ENCODE assay signal across 10 mouse cellular contexts in the genomic region with DNA sequence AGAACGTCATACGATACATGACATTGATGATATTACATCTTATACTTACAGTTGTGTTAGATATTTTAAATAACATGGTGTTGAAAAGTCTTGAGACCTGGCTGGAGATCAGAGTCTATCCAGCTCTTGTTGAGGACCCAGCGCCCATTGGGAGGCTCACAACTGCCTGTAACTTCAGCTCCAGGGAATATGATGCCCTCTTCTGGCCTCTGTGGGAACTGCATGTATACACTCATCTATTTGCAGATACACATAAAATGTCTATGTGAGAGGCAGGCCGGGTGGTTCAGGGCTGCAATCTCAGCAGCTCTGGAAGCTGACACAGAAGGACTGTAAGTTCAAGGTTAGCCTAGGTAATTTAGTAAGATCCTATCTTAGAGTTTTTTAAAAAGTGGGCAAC. TPM values are rescaled to one million over a fixed set of nuclear protein-coding genes. Genes with fewer than 3 reads are reported as not detected.
DNase-seq lines count a peak whose midpoint lies in the region; ATAC-seq and TF ChIP-seq lines count a peak whose summit lies in the region.
"Had no signal": no experiment of that assay in that cellular context is flagged by ENCODE, and none has a peak within 500 bp of the region (broad histone marks: within the 10 kb centered on the region; RNA-seq: fewer than 3 reads in every experiment).

No protein-coding gene starts in this region.

- no peak overlapping the region for H3K4me2 ChIP-seq in forebrain, embryonic 16.5 days (ENCODE audit: low read length)
- H3K4me2 ChIP-seq: neural tube, embryonic 13.5 days had no signal

- no peak overlapping the region for H3K27ac ChIP-seq in left cerebral cortex, adult 2 months
- H3K27ac ChIP-seq in forebrain, embryonic 16.5 days (ENCODE audit: low read length) = no peak overlapping the region
- H3K27ac ChIP-seq: neural tube, embryonic 13.5 days had no signal

- peak; percentile 55 for TF ChIP-seq CTCF in left cerebral cortex, adult 2 months (IDR thresholded peaks at IDR 0.05)
- TF ChIP-seq CTCF in G1E (IDR thresholded peaks at IDR 0.05; ENCODE audit: low read depth, low read length) = peak; percentile 34; the same call in 1 of the 2 replicates

- no peak for ATAC-seq in G1E (ENCODE audit: extremely low read depth, insufficient number of reproducible peaks, low FRiP score, poor library complexity, severe bottlenecking)
- no peak for ATAC-seq in forebrain, embryonic 16.5 days

- 95% methylated on average over 4 of the region's 4 CpGs for WGBS in forebrain, embryonic 16.5 days

- H3K36me3 ChIP-seq in G1E (replicated peaks) = peaks cover 100% of the 10 kb centered on the region
- H3K36me3 ChIP-seq in forebrain, embryonic 16.5 days (ENCODE audit: control insufficient read depth, insufficient read depth) = no peaks in the 10 kb centered on the region; the same call in 1 of the 2 replicates

- no peak overlapping the region for H3K9ac ChIP-seq in forebrain, embryonic 16.5 days (replicated peaks; ENCODE audit: low read depth, low read length)
- H3K9ac ChIP-seq: neural tube, embryonic 13.5 days had no signal

- no peaks in the 10 kb centered on the region for H3K27me3 ChIP-seq in G1E (ENCODE audit: insufficient read depth, low read length)
- no peaks in the 10 kb centered on the region for H3K27me3 ChIP-seq in forebrain, embryonic 16.5 days (replicated peaks; ENCODE audit: control insufficient read depth, insufficient read depth, low read length)
- H3K27me3 ChIP-seq: neural tube, embryonic 13.5 days had no signal

- H3K4me3 ChIP-seq in left cerebral cortex, adult 2 months = no peak overlapping the region
- no peak overlapping the region for H3K4me3 ChIP-seq in G1E (ENCODE audit: low read depth, low read length)
- no peak overlapping the region for H3K4me3 ChIP-seq in forebrain, embryonic 16.5 days (replicated peaks; ENCODE audit: low read length)
- H3K4me3 ChIP-seq: neural tube, embryonic 13.5 days had no signal

- no peaks in the 10 kb centered on the region for H3K9me3 ChIP-seq in G1E (replicated peaks)
- H3K9me3 ChIP-seq in forebrain, embryonic 16.5 days (ENCODE audit: control insufficient read depth, low read length) = no peaks in the 10 kb centered on the region
- H3K9me3 ChIP-seq: neural tube, embryonic 13.5 days had no signal

- peaks cover 9% of the 10 kb centered on the region for H3K4me1 ChIP-seq in G1E (ENCODE audit: insufficient read depth, low read depth, low read length)
- no peaks in the 10 kb centered on the region for H3K4me1 ChIP-seq in forebrain, embryonic 16.5 days (replicated peaks; ENCODE audit: control insufficient read depth, insufficient read depth, low read length)
- H3K4me1 ChIP-seq: neural tube, embryonic 13.5 days had no signal

- no peak for DNase-seq in left cerebral cortex, adult 2 months (ENCODE audit: extremely low spot score in 1 of 2, low spot score in 2 of 2)
- no peak for DNase-seq in left cerebral cortex, postnatal 10 days (ENCODE audit: extremely low spot score in 1 of 2, low spot score in 2 of 2)
- DNase-seq in CD8-positive naive resting alpha-beta T cell, adult 2 months (ENCODE audit: low read depth in 2 of 2, low spot score in 2 of 2) = peak; percentile 42 to 47
- no peak for DNase-seq in G1E (ENCODE audit: low spot score)
- DNase-seq in lung, postnatal 14 days = peak; percentile 29
- DNase-seq in left cerebral cortex, adult 11 months (ENCODE audit: low spot score) = no peak
- no peak for DNase-seq in left cerebral cortex, adult 9 months (ENCODE audit: low spot score in 2 of 2)
- DNase-seq: layer of hippocampus, adult 9-11 months had no signal

- intact Hi-C loops in left cerebral cortex, adult 2 months (cut with DNase I) = loop anchor here (2.0 kb wide), 1 partner anchor 46 kb away; no protein-coding TSS in a partner anchor
- intact Hi-C loops in left cerebral cortex, postnatal 10 days (cut with DNase I) = loop anchor here (5.0 kb wide), 1 partner anchor 36 kb away; no protein-coding TSS in a partner anchor

RNA-seq across cellular contexts. Expression of a gene that starts 32.2 kb away (rescaled TPM):
- total RNA-seq in left cerebral cortex, adult 2 months (2021) = 10 to 100 TPM; 83.3 to 85.5 TPM
- 10 to 100 TPM; 58.6 to 62.3 TPM for total RNA-seq in left cerebral cortex, postnatal 10 days (2021)
- total RNA-seq in G1E (2014; fragmentation: Nextera tagmentation) (9.7 and 10.0 TPM in 2 replicates), G1E (2017) (17.6 and 18.8 TPM in 2 replicates)
- polyA plus RNA-seq in G1E (2012) = 36.9 and 37.6 TPM in 2 replicates
- polyA plus RNA-seq in forebrain, embryonic 16.5 days (2015; fragmentation: Nextera tagmentation; extraction: Ambion mirVana) = 56.9 and 58.1 TPM in 2 replicates

RNA-seq across cellular contexts. Expression of a gene that starts 48.5 kb away (rescaled TPM):
- total RNA-seq in left cerebral cortex, adult 2 months (2021) = 1 to 10 TPM; 4.4 to 6.1 TPM
- 1 to 10 TPM; 2.3 to 2.6 TPM for total RNA-seq in left cerebral cortex, postnatal 10 days (2021)
- total RNA-seq in G1E (2014; fragmentation: Nextera tagmentation) = 1.3 TPM in 1 of 2 replicates, not detected in the other
- 3.8 and 5.6 TPM in 2 replicates for total RNA-seq in G1E (2017)
- 2.5 and 2.9 TPM in 2 replicates for polyA plus RNA-seq in G1E (2012)
- polyA plus RNA-seq in forebrain, embryonic 16.5 days (2015; fragmentation: Nextera tagmentation; extraction: Ambion mirVana) = 11.7 and 13.7 TPM in 2 replicates

Comparison
In these comparisons a context has a peak if more than half of its experiments do, and no peak if none do; other contexts are left out.
1. DNase-seq: peak in CD8-positive naive resting alpha-beta T cell, adult 2 months (2 of 2) and lung, postnatal 14 days (single experiment); none in left cerebral cortex, adult 2 months (0 of 2), left cerebral cortex, postnatal 10 days (0 of 2), G1E (single experiment), left cerebral cortex, adult 11 months (single experiment) and left cerebral cortex, adult 9 months (0 of 2).